Mouse (Mus musculus): ENCODE measurements around the gene Trim43b.
"Not testable (repeated sequence)": the region's sequence is repeated elsewhere in the genome, so short reads cannot be mapped to it uniquely, and the experiment has no call there.

Gene Trim43b

GRCm38 (mm10) chr9:89092735-89093134 is at the start of gene Trim43b:
Gene Trim43b, minus strand, starts transcription at chr9:89092835.
- in situ Hi-C loops (cut with MboI; ENCODE audit: unreplicated experiment in 2 of 2): not testable (repeated sequence)

- in situ Hi-C loops (cut with MboI; ENCODE audit: unreplicated experiment in 2 of 2): not testable (repeated sequence)
Measured at GRCm38 (mm10) chr9:89104576-89104975, 11.9 kb upstream of the Trim43b start.

- in situ Hi-C loops (cut with MboI; ENCODE audit: unreplicated experiment in 2 of 2): not testable (repeated sequence)
Measured at GRCm38 (mm10) chr9:89086746-89087145, 5.9 kb downstream of the Trim43b start.

GRCm38 (mm10) chr9:89079637-89080036 is 13.0 kb downstream of the Trim43b start:
- in situ Hi-C loops (cut with MboI; ENCODE audit: unreplicated experiment in 2 of 2): not testable (repeated sequence)

GRCm38 (mm10) chr9:89076508-89076907 is 16.1 kb downstream of the Trim43b start:
- in situ Hi-C loops (cut with MboI; ENCODE audit: unreplicated experiment in 2 of 2): not testable (repeated sequence)

- in situ Hi-C loops (cut with MboI; ENCODE audit: unreplicated experiment in 2 of 2): not testable (repeated sequence)
Measured at GRCm38 (mm10) chr9:89067143-89067501, 25.5 kb downstream of the Trim43b start.

- in situ Hi-C loops (cut with MboI; ENCODE audit: unreplicated experiment in 2 of 2): not testable (repeated sequence)
Measured at GRCm38 (mm10) chr9:89066378-89067142, 26.1 kb downstream of the Trim43b start.
